Mouse (Mus musculus): ENCODE measurements around the gene Nrap.

The Nrap gene

DNA sequence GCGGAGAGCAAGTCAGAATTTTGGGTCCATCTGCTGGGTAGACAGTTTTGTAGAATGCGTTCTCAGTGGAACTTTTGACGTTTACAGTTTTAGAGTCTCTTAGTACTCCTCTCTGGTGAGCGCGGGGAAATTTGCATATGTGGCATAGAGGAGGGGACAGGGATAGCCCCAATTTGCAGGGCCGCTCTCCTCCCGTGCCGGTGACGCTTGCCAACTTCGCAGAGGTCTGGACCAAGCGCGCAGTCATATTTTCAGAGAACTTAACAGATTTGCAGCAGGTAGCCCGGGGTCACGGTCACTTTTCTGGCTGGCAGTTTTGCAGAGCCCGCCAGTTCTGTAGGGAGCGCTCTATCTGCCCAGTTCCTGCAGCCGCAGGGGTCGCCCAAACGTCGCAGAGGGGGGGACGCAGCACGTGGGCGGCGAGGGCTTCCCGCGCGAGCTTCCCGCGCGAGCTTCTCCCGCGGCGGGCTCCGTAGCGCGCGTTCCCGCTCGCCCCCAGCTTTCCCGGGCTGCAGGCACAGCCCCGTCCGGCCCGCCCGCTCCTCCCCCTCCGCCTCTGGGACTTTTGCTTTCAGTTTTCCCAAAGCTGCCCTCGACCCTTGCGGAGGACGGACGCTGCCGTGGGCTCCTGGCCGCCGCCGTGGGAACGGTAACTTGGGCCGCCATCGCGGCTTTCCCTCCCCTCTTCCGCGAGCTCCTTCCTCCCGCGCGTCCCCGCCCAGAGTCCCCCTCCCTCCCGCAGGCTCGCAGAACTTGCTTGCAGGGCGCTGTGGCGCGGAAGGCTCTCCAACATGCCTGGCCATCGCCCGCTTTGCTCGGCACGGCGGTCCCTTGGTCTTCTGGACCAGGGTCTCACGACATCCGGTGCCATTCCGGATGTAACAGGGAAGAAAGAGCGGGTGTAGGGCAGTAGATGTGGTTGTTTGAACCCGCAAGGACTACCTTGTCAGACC is 7.1 kb upstream of the Nrap start, which contains the start of gene Casp7:
Gene Casp7, plus strand, starts transcription at position 461 of the 953 bp plus-strand sequence.
- DNase-seq (ENCODE audit: low read depth): no peak

DNA sequence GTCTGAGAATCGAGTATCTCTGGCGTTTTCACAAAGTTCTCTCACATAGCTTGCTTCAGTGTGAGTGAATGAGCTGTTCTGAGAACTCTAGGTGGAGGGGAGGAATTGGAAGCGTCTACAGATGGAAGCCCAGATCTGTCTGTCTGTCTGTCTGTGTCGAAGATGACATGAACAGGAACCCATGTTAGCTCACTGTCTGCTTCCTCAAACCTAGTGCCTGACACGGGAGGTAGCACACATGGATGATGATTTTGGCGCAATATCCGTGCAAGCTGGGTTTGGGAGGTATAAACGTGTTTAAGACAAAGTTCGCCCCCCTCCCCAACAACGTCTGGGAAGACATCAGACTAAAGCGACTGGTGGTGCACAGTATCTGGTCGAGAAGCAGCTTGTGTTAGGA is 6.4 kb upstream of the Nrap start:
- DNase-seq (ENCODE audit: low read depth): no peak

GRCm38 (mm10) chr19:56395183-56395935 is 5.5 kb upstream of the Nrap start:
- no peak for DNase-seq (ENCODE audit: low read depth)

DNA sequence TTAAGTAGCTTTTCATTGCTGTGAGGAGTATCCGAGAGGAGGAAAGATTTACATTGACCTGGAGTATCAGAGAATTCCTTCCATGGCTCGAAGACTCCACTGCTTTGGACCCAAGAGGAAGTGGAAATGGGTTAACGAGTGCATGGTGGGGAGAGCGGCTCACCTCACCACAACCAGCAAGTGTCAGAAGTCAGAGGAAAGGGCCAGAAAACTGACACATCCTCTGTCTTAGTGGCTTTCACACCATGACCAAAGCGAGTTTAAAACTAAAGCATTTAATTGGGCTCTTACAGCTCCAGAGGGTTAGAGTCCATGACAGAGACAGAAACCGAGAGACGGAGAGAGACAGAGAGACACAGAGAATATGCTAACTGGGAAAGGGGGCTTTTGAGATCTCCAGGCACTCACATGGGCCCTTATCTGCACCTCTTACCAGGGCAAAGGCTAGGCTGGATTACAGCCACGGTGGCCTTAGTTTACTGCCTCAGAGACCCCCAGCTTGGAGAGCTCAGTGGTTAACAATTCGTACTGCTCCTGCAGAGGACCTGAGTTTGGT is 3.6 kb upstream of the Nrap start:
- no peak for DNase-seq (ENCODE audit: low read depth)

DNA sequence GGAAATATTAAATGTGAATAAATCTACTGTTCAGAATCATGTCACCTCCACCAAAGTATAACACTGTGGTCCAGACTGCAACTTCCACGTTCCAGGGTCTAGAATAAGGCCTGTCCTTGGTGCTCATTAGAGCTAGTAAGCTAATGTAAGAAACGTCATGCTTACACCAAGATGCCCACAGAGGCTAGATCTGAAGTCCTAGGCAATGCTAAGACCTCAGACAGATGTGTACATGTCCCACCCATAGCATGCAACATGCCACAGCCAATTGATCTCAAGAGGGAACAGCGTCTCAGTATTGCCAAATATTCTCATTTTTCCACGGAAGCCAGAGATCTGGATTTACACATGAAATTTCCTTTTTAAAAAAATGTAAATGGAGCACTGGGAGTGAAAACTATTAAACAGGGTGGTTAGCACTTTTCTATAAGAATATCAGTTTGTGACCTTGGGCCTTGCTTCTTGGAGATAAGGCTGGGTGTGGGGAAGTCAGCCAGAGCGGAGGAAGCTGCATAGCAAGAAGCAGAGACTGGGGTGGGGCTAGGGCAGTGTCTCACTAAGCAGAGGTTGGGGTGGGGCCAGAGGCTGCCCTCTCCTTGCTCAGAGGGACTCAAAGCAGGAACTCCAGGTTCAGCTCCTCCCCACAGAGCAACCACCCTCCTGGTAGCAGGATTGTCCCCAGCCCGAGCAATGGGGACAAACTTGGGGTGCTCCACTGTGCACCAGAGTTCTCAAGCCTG is 1.6 kb upstream of the Nrap start:
- no peak for DNase-seq (ENCODE audit: low read depth)

GRCm38 (mm10) chr19:56389176-56389575 is 661 bp downstream of the Nrap start:
- no peak for DNase-seq (ENCODE audit: low read depth)

DNA sequence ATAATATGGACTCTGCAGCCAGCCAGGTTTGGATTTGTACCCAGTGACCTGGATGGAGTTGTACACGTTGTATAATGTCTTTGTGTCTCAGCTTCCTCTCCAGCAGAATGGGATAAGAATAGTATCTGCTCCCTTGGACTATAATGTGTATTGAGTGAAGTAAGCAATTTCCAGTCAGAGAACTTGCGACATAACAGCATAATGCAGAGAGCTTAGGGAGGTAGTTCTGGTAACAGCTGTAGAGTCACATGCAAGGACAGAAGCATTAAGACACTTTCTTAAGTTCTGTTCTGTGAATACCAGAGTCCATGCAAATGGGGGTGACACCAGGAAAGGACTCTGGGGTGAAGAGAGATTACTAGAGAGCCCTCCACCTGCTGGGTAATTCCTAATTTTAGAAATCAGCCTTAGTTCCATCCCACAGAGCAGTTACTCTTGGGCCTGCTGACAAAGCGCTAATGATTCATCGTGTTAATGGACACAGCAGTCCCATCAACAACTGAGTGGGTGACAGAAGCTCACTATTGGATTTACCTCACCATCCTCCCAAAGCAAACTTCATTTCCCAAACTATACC is 2.0 kb downstream of the Nrap start:
- DNase-seq (ENCODE audit: low read depth): no peak

DNA sequence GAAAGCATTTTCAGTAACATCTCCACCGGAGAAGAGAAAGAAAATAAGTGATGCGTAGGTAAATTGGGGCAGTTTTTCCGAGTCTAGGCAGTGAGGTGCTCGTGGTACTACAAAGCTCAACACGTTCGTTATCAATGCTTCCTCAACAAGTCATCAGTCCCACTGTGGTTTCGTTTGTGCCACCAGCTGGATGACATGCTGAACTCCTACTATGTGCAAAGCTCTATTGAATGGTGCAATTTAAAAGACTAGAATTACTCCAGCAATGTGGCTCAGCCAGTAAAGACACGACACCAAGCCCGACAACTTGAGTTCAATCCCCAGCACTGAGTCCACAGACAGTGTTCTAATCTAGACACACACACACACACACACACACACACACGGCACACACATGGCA is 3.7 kb downstream of the Nrap start:
- no peak for DNase-seq (ENCODE audit: low read depth)

DNA sequence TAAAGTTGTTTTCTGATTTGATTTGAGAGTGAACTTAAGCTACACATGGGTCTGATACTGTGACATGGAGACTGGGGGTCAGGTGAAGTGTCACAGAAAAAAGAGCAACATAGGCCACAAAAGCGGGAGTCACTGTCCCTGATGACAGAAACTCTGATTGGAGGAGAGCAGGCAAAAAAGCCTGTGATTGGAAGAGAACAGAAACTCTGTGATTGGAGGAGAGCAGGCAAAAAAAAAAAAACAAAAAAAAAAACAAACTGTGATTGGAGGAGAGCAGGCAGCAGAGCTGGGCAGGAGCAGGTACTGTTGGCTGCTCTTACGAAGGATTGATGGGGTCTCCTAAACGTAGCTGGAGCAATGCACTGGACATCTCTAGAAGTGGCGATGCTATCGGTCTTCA is 4.3 kb downstream of the Nrap start:
- DNase-seq (ENCODE audit: low read depth): no peak

DNA sequence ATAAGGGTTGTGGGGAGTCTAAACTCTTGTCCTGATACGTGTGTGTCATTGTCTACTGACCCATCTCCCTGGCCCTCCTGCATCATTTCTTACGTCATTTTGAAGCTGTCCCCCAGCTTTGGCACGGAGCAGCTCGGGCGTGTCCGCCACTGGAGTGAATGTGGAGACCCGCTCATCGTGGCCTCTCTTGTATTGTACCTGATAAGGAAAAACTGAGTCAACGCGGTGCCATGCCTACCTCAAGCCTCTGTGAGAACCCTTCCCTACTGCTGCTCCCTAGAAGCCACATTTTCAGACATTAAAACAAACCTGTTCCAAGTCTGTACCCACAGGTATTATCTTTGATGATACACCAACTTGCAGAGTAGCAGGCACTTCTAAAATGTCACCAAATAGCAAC is 8.4 kb downstream of the Nrap start:
- no peak for DNase-seq (ENCODE audit: low read depth)

- no peak for DNase-seq (ENCODE audit: low read depth)
Measured at GRCm38 (mm10) chr19:56380341-56380740, 9.5 kb downstream of the Nrap start.

- DNase-seq (ENCODE audit: low read depth): no peak
Measured at GRCm38 (mm10) chr19:56378554-56379172, 11.2 kb downstream of the Nrap start.

- DNase-seq (ENCODE audit: low read depth): no peak
Measured at GRCm38 (mm10) chr19:56378007-56378406, 11.8 kb downstream of the Nrap start.

GRCm38 (mm10) chr19:56374011-56374410 is 15.8 kb downstream of the Nrap start:
- no peak for DNase-seq (ENCODE audit: low read depth)

GRCm38 (mm10) chr19:56373246-56373645 is 16.6 kb downstream of the Nrap start:
- DNase-seq (ENCODE audit: low read depth): no peak

GRCm38 (mm10) chr19:56372226-56372625 is 17.6 kb downstream of the Nrap start:
- no peak for DNase-seq (ENCODE audit: low read depth)

DNA sequence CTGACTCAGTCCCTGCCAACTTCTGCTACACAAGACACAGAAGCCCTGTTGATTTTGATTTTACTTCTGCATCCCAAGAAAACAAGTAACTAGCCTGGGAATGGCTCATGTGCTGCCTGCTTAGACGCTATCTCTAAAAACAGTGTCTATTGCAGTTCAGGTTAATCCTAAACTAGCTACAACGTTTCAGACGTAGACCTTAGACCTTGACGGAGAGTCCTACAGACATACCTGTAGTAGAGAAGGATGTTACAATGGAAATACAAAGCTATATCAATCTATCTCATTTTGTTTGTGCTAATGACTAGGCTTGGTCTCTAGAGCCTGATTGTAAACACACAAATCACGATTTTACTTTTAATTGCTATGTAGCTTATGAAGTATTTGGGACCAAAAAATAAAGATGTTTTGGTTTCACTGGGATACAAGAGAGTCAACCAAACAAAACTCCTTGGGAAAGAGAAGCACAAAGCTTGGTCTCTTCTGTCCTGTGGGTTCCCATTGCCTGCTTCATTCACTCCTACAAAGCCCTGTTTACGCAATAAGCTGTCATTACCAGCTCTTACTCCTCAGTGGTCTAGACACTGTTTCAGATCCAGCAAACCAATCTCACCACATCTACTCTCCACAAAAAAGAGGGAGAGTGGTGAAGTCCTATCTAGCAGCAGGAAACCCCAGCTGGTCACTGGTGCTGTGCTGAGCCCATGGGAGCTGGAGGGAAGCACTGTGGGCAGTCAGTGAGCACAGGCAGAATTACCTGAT is 19.3 kb downstream of the Nrap start:
- no peak for DNase-seq (ENCODE audit: low read depth)

DNA sequence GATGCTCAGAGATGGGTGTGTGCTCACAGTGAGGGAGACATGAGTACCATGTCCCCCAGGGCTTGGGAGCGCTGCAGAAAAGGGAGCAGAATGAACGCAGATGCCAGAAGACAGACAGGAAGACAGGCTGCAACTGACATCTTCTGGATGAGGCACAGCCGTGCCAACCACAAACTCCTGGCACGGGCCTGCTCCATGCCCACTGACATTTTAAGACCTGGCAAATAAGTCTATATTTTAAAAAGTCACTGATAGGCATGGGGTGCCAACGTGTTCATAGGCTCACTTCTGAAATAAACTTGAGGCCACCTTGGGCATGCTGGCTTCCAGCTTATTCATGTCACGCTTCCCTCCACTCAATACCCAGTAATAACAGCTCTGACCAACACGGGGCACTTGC is 20.9 kb downstream of the Nrap start:
- no peak for DNase-seq (ENCODE audit: low read depth)

DNA sequence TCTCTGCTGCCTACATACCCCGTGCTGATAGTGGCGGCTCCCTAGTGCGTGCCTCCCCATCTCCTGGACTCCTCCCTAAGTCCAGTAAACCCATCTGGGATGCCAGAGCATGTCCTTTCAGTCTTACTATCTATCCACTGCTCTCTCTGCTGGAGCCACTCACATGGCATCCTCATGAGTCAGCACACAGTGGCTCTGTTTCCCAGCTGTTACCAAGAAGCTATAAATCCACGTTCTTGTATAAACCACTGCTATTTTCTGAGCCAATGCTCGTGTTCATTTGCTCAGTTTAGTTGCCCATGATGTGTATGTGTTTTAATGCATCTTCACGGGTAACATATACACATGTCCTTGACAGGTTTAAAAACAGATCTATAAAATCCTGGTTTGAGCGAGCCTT is 22.1 kb downstream of the Nrap start:
- DNase-seq (ENCODE audit: low read depth): no peak

DNA sequence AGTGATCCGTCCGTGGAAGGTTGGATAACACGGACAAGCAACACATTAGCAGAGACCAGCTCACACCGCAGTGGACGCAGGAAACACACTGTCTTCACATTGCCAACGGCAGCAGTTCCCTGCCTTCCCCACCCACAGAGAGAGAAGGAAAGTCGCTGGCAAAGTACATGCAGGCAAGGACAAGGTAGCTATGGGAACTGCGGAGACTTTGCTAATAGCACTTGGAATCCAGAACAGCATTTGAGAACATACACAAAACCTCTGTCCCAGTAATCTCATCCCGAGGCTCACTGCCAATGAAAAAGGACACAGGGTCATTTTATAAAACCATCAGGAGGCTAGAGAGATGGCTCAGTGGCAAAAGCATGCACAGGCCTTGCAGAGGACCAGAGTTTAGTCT is 23.2 kb downstream of the Nrap start:
- no peak for DNase-seq (ENCODE audit: low read depth)

GRCm38 (mm10) chr19:56366168-56366567 is 23.7 kb downstream of the Nrap start:
- no peak for DNase-seq (ENCODE audit: low read depth)

All from c-Kit-positive CD71-negative TER-119-negative erythroid progenitor cells, embryonic 14.5 days (primary cell).